Mouse (Mus musculus): ENCODE measurements around the gene Psenen.
A peak's percentile ranks its signal among the peaks of the same experiment; 100 is the strongest.

Gene Psenen

DNA sequence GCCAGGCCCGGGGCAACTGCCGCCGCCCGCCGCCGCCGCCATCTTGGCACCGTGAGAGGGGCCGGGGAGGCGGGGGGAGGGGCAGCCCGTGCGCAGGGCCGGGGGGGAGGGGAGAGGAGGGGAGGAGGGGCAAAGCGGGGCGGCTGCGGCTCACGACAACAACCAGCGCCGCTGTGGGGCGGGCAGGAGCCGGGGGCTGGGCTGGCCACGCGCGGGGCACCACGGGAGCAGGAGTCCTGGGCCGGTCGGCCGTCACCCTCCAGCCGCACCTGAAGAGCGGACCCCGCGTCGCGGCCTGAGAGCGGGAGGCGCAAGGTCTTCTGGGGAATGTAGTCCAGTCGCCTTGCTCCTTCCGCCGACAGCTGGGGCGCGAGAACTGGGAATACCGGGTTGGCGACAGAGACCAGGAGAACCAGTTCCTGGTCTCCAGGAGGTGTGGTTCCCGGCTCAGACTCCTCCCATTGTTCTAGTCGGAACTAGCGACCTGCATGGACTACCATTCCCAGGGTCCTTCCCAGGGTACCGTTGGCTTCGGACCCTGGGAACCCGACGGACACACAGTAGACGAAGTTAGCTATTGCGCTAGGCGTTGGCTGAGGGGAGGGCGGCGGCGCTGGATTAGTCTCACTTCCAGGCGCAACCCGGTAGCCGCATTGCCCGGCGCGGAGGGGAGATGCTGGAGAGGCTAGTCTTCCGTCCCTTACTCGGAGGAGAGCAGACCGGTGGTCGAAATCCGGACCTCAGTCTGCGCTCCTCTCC lies 25.4 kb upstream of the Psenen start, which contains the start of gene Kmt2b:
Kmt2b (minus strand) TSS at position 51 of the 759 bp plus-strand sequence.
- DNase-seq: peak; percentile 96

DNA sequence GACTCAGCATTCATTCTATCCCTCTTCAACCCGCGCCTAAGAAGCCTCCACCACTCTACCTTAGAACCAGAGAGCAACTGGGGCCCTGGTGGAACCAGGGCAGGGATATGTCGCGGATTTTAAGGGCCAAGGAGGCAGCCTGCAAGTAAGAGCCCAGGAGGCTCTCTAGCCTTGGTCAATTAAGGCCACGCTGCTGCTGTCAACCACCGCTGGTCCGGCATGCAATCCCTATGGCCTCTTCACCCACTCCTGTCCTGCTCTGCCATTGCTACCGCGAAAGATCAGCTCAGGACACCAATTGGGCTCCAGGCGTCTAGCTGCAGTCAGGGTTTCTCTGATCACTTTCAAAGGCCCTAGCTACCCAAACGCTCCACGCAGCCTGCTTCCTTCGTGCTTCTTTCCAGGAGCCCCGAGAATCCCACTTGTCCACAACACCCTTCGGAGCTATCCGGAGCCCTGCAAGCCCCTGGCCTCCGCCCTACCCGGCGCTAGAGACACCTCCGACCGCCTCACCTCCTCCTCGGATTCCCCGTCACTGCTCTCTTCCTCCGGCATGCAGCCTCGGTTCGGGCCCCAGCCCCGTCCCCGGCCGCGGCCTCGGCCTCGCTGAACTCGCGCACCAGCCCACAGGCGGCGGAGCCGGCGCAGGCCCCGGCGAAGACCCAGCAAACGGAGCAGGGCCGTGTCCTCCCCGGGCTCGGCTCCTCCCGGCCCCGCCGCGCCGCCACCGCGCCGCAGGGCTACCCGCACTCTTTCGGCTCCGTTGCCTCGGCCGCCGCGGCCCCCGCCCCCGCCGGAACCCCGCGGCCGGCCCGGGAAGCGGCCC lies 24.6 kb upstream of the Psenen start:
- peak; percentile 71 for DNase-seq

DNA sequence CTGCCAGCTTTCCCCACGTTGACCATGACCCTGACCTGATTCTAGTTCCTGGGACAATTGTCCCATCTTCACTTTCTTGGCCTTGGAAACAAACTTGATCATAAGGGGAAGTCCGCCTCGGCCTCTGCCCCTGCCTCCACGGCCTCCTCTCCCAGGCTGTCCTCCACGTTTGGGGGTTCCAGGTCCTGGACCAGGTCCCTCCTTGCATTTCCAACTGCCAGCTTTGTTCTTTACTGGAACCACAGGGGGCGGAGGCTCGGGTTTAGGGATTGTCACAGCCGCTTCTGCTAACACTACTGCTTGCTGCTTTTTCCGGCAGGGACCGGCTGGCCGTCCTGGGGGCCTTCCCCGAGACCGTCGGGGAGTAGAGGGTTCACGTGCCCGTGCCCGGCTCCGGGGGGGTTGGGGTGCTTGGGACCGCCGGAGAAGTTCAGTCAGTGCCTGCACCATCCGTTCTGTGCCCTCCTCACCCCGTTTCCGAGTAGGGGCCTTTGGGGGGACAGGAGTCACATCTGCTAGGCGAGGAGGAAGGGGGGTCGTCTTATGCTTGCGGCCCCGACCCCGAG lies 23.1 kb upstream of the Psenen start:
- DNase-seq: no peak

- no peak for DNase-seq
Observed at GRCm38 (mm10) chr7:30585170-30585569, 21.7 kb upstream of the Psenen start.

GRCm38 (mm10) chr7:30584339-30584738 lies 20.9 kb upstream of the Psenen start:
- DNase-seq: no peak

DNA sequence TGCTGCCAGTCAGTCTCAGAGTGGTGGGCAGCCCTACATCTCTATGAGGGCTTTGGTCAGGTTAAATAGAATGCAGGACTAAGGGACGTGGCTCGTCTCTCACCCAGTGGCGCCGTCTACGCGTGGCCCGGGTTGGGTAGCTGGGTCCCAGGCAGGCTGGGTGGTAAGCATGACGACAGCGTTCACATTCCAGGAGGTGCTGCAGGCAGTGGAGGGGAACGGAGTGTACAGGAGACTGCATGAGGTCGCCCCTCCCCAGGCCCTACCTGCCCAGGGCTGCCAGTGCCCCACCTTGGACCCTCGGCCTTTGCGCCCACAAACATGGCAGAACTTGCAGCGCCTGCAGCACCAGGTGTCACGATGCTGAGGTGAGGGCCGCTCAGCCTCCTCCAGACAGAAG lies 18.1 kb upstream of the Psenen start:
- no peak for DNase-seq

DNA sequence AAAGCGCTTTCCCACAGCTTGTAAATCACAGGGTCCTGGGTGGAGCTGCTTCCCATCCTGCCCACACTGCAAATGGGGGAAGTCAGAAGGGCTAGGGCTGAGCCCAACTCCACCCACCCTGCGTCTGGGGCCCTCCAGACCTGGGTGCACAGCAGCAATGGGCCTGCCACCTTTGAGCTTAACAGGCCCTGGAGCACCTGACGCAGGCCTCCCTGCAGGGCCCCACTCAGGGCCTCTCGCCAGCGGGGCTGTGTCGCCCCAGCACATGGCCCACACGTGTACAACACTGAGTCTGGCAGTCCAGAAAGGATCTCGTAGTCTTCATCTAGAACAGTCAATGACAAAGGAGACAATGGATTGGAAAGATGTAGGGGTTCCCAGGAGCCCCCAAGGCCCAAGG lies 16.5 kb upstream of the Psenen start:
- no peak for DNase-seq

- DNase-seq: peak; percentile 88
Observed at GRCm38 (mm10) chr7:30572969-30573368, 9.5 kb upstream of the Psenen start.

- DNase-seq: no peak
Observed at GRCm38 (mm10) chr7:30572389-30572788, 9.0 kb upstream of the Psenen start.

DNA sequence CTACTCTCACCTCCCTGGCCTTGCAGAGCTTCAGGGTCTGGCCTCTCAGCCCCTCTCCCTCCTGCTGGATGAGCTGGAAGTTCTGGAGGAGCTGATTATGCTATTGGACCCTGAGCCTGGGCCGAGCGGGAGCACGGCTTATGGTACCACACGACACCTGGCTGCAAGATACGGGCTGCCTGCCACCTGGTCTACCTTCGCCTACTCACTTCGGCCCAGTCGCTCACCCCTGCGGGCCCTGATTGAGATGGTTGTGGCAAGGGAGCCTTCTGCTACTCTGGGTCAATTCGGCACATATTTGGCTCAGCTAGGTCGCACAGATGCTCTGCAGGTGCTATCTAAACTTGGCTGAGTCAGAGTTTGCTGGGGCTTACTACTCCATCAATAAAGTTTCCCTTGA lies 4.1 kb upstream of the Psenen start:
- DNase-seq: peak; percentile 29

- DNase-seq: peak; percentile 38
Observed at GRCm38 (mm10) chr7:30566033-30566432, 2.6 kb upstream of the Psenen start.

DNA sequence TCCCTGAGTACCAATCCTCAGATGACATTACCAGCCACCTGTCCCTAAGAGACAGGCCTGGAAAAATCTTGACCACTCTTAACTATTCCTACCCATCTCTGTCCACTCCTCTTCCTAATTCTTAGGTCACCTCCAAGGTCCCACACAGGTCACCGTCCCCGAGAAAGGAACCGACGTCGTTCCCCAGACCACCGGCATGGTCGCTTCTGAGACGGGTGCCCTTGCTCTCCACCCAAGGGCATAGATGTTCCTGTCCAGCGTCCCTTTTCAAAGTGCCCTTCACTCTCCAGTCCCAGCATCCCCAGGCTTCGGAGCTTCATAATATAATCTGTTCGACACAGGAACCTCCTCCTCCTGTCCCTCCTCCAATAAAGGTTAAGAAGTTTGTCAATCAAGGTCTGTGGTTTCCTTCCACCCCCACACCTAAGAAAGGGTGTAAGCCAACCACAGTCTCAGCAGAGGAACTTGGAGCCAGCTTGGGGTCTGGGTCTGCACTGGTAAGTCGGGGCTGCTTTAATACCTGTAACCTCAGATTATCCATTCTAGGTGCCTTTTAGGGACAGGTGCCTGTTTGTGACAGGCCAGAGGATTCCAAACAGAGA lies 1.6 kb upstream of the Psenen start, which contains the start of gene Igflr1:
Igflr1 (plus strand) TSS at position 458 of the 602 bp plus-strand sequence.
- peak; percentile 60 for DNase-seq

- no peak for DNase-seq
Observed at GRCm38 (mm10) chr7:30563906-30564280, 466 bp upstream of the Psenen start.

DNA sequence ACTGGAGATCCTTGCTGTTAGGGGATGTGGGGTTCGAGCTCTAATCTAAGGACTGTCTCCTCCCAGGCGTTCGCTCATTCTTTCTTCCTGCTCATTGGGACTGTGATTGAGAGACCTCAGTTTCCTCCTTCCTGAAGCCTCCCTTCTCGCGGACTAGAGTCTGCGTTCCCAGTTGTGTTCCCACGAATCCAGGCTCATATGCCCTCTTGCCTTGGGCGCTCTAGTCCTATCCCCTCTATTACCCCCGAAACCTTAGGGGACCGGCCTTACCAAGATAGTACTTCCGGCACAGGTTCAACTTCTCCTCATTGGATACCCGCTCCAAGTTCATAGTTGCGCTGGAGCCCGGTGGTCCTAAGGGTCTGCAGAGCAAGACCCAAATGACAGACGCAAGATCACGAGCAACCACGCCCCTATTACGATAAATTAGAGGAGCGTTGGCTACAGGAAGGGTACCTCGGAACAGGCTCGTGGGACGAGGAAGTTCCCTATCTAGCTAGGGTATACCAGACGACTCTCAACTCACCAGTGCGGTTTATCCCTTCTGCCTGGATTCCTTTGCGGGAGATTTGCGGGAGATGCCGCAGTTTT lies 806 bp downstream of the Psenen start:
- no peak for DNase-seq

- DNase-seq: peak; percentile 61
Observed at GRCm38 (mm10) chr7:30560296-30560695, 3.1 kb downstream of the Psenen start.

- DNase-seq: peak; percentile 100
Observed at GRCm38 (mm10) chr7:30559443-30559954, 3.9 kb downstream of the Psenen start, which contains the start of gene Lin37. Lin37 (minus strand) TSS chr7:30559838.

- peak; percentile 54 for DNase-seq
Observed at GRCm38 (mm10) chr7:30558656-30559442, 4.6 kb downstream of the Psenen start.

- peak; percentile 45 for DNase-seq
Observed at GRCm38 (mm10) chr7:30557901-30558514, 5.4 kb downstream of the Psenen start.

DNA sequence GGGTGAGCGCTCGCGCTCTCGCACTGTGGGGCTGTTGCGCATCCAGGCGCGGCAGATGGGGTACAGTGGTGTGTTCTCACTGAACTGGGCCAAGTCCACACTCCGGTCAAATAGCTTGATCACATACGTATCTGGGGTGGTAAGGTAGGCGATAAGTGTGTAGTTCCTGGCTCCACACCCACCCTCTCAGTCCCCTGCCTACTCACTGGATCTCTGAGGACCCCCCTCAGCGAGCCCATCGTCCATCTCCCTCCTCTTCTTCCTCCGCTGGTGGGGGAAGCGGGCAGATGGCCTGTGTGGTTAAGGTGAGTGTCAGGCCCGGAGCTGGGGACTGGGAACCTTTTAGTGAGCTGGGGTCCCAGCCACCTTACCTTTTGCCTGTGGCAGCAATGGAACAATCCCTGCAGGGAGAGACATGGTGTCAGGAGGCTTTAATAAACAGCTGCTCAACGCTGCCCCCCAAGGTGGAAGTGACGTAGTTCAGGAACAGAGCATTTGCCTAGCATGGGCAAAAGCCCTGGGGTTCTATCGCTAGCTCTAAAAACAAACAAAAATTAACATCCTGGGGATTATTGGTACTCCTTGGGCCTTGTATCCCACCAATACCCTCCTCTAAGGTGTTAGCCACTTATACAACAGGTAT lies 6.4 kb downstream of the Psenen start:
- no peak for DNase-seq

DNA sequence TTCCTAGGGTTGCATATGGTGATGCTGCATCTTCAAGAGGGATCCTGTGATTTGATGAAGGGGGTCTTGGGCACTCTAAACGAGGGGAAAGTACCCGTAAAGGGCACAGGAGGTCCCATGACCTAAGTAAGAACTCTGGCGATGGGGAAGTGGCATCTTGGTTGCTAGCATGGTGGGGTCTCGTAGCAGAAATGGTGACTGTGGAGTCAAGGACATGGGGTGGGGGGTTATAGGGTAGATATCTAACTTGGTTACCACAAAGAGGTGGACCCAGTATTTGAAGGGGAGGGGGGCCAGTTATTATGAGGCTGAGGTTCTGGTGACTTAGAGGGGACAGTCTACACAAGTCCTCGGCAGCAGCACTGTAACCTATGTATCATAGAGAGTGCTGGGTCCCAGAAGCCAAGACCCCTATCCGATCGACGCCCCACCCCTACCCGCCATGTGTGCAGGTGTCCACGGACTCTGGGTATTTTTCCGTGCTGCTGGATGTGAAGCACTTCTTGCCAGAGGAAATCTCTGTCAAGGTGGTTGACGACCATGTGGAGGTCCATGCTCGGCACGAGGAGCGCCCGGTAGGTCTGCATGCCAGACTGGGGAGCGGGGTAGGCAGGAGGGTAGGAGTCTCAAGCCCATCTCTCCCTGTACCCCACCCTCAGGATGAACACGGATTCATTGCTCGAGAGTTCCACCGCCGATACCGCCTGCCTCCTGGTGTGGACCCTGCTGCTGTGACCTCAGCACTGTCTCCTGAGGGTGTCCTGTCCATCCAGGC lies 9.4 kb downstream of the Psenen start:
- peak; percentile 67 for DNase-seq
